Mouse (Mus musculus) neural tube, embryonic 10.5 days (tissue): ENCODE measurements around the gene Olfr155.

ENCODE experiments used
- DNase-seq: peaks from one replicate; pipeline ENCODE4 v3.0.0-alpha.2; 2017; ENCODE audit warnings: low spot score; ENCODE audit errors: extremely low spot score

The Olfr155 gene

GRCm38 (mm10) chr4:43891247-43891646 is 39.9 kb downstream of the Olfr155 start:
- no peak for DNase-seq

GRCm38 (mm10) chr4:43897209-43897608 is 45.8 kb downstream of the Olfr155 start:
- DNase-seq = no peak

- no peak for DNase-seq
These were observed 47.8 kb downstream of the Olfr155 start for GRCm38 (mm10) chr4:43899197-43899596.

- no peak for DNase-seq
These were observed 52.3 kb downstream of the Olfr155 start for GRCm38 (mm10) chr4:43903690-43904089.

- DNase-seq = no peak
These were observed 55.1 kb downstream of the Olfr155 start for GRCm38 (mm10) chr4:43906443-43906842.
